Mouse (Mus musculus): ENCODE measurements around the gene Mab21l1.

The Mab21l1 gene

GRCm38 (mm10) chr3:55816638-55817375, 34.5 kb downstream of the Mab21l1 start:
- DNase-seq, result peak; percentile 21

DNA sequence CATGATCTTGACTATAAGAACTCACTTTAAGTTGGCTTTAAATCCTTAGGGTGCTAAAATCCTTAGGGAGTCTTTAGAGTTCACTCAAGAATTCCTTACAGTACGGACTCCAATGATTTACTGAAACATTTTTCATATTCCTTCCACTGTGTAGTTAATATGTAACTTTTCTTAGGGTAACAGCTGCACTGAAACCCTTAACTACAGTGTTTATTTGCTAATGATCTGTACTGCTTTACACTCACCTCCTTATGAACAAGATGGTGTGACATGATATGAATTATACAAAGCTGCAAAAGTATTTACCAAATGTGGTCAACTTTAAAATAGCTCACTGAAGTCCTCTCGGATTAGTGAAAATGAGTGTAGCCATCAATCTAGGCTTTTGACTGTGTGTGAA, 35.8 kb downstream of the Mab21l1 start:
- DNase-seq, result no peak

DNA sequence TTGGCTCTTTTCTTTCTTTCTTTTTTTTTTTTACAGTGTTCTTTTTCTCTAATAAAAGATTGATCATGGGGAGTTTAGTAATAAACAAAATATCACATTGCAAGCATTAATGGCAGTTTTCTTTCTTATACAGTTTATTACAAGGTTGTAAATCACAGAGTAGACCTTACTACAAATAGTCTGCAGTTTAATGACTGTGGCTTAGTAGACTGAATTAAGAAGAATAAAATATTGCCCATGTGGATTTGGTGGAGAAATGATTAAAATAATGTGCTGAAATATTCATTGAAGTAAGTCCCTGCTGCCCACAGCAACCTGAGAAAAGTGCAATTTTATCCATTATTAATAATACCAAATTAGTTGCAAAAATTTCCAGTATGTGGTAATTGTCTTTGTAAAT, 37.3 kb downstream of the Mab21l1 start:
- DNase-seq, result no peak

DNA sequence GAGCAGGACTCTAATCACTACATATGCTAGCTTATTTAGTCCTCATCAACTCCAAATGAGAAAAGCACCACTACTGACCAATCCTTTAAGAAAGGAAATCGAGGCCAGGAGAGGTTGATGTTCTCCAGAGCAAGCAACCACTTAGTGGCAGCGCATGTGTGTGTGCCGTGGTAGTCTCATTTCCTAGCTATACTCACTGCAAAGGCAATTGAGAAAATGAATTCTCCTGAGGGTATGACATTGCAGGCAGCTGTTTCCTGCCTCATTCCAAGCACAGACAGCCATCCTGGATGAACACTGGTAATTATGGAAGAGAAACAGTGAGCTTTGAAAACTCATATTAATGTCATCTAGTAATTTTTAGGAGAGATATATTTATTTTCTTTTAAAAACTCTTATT, 42.6 kb downstream of the Mab21l1 start:
- no peak for DNase-seq

- DNase-seq, result peak; percentile 5
These were observed 46.4 kb downstream of the Mab21l1 start for GRCm38 (mm10) chr3:55828481-55829256.

DNA sequence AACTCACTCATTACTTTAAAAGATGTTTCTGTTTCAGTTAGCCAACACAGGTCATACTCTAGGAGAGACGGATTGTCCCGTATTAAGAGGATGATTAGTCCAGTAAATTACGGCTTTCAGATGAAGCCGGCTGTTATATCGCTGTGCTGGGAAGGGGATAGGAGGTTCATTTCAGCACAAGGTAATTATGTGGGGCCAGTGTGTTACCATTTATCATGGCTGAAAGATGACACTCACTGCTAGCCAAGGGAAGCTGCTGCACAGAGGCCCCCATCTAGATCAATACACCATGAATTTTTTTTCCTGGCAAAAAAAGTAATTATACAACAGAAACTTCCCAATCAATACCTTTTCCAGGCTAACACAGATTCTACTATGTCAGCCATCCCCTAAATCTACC, 47.9 kb downstream of the Mab21l1 start:
- no peak for DNase-seq
